Mouse (Mus musculus) CH12.LX (cell line): ENCODE measurements around the gene Arcn1.

ENCODE experiments used
- CTCF ChIP-seq, 2 experiments: IDR thresholded peaks in 1 of 2; conservative IDR thresholded peaks in 1 of 2; 2 replicates each; pipeline ENCODE4 v1.5.1; 2011 to 2012; ENCODE audit warnings: low read depth in 2 of 2, low read length in 2 of 2, improper control_type of control experiment in 1 of 2, inconsistent platforms in 1 of 2, mild to moderate bottlenecking in 1 of 2, moderate library complexity in 1 of 2
- EP300 ChIP-seq: IDR thresholded peaks from 2 replicates; pipeline ENCODE4 v1.6.1; 2011; ENCODE audit warnings: low read length, improper control_type of control experiment
- GABPA ChIP-seq: IDR thresholded peaks from 2 replicates; pipeline ENCODE4 v1.6.1; 2012; ENCODE audit warnings: low read depth, low read length, improper control_type of control experiment, inconsistent platforms; ENCODE audit not compliant: insufficient replicate concordance
- JUND ChIP-seq: conservative IDR thresholded peaks from 2 replicates; pipeline ENCODE4 v1.6.1; 2011; ENCODE audit warnings: low read depth, low read length, improper control_type of control experiment
- NRF1 ChIP-seq: IDR thresholded peaks from 2 replicates; pipeline ENCODE4 v1.6.1; 2014; ENCODE audit warnings: low read depth, mild to moderate bottlenecking, inconsistent platforms, low read length, improper control_type of control experiment, moderate library complexity
- POLR2A ChIP-seq: IDR thresholded peaks from 2 replicates; pipeline ENCODE4 v1.6.1; 2011; ENCODE audit warnings: low read depth, mild to moderate bottlenecking, improper control_type of control experiment, low read length
- UBTF ChIP-seq: IDR thresholded peaks from 2 replicates; pipeline ENCODE4 v1.6.1; 2012; ENCODE audit warnings: low read depth, mild to moderate bottlenecking, inconsistent platforms, low read length, improper control_type of control experiment, moderate library complexity

- TF ChIP-seq POLR2A (no peak), GABPA (no peak), EP300 (no peak), JUND (no peak), NRF1 (no peak), UBTF (no peak), CTCF (conservative IDR thresholded peaks at IDR 0.05 in 1 of 2, IDR thresholded peaks at IDR 0.05 in 1 of 2; ENCODE audit: low read depth in 2 of 2, low read length in 2 of 2) (no peak)
Measured at GRCm38 (mm10) chr9:44691671-44692520, 75.7 kb downstream of the Arcn1 start.
